Mouse (Mus musculus): ENCODE results near the gene Fcho2.

DNA sequence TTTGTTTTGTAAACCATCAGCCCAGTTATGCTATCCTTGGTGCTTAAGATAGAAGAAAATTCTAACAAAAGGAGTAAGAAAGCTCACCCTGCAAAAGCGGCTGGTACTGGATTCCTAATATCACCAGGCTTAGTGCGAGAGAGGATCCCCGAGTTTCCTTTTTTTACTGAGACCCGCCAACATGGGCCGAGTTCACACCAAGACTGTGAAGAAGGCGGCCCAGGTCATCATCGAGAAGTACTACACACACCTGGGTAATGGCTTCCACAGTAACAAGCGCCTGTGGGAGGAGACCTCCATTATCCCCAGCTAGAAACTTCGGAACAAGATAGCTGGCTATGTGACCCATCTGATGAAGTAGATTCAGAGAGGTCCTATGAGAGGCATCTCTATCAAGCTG, 1.3 kb upstream of the Fcho2 start:
- no peak for TF ChIP-seq POLR2A (IDR thresholded peaks at IDR 0.05; ENCODE audit: control insufficient read depth in 1 of 2, insufficient read depth in 1 of 2, low read depth in 1 of 2, low read length in 2 of 2, poor library complexity in 1 of 2)
- TF ChIP-seq KAT2A (conservative IDR thresholded peaks at IDR 0.05; ENCODE audit: low read depth, low read length): no peak
- no peak for TF ChIP-seq HCFC1 (IDR thresholded peaks at IDR 0.05; ENCODE audit: low read depth, low read length)
- no peak for TF ChIP-seq NRF1 (IDR thresholded peaks at IDR 0.05; ENCODE audit: insufficient read depth, low read depth, low read length, poor library complexity, severe bottlenecking)
- TF ChIP-seq MYC (IDR thresholded peaks at IDR 0.05; ENCODE audit: low read depth, low read length): no peak
- TF ChIP-seq TBP (IDR thresholded peaks at IDR 0.05; ENCODE audit: low read depth, low read length): no peak
- no peak for TF ChIP-seq E2F4 (IDR thresholded peaks at IDR 0.05; ENCODE audit: borderline replicate concordance, low read depth, low read length)
- TF ChIP-seq GATA1 (IDR thresholded peaks at IDR 0.05; ENCODE audit: low read depth, low read length): no peak
- no peak for TF ChIP-seq CTCF (IDR thresholded peaks at IDR 0.05 in 2 of 3, conservative IDR thresholded peaks at IDR 0.05 in 1 of 3; ENCODE audit: control insufficient read depth in 1 of 3, insufficient read depth in 1 of 3, low read depth in 2 of 3, low read length in 3 of 3, poor library complexity in 1 of 3, severe bottlenecking in 1 of 3)
- no peak for TF ChIP-seq ZC3H11A (IDR thresholded peaks at IDR 0.05; ENCODE audit: low read depth, low read length)
